Mouse (Mus musculus) stomach, embryonic 14.5 days (tissue): ENCODE measurements around the gene Guca1b. TPM values are rescaled to one million over a fixed set of nuclear protein-coding genes. Genes with fewer than 3 reads are reported as not detected.
A peak's percentile ranks its signal among the peaks of the same experiment; 100 is the strongest.

Experiments used
- ATAC-seq: fragments of 200-750 bp; cut with Nextera tagmentation; 2 replicates; pipeline ENCODE4 v1.8.0; 2017; ENCODE audit warnings: low read depth, moderate TSS enrichment; ENCODE audit not compliant: insufficient number of reproducible peaks, insufficient read depth, low FRiP score
- H3K27ac ChIP-seq: fragments of 300-500 bp; sonication (generic); 2 replicates; pipeline ENCODE4 v1.5.1; 2014; ENCODE audit warnings: mild to moderate bottlenecking, low read length, moderate library complexity, mixed read lengths
- H3K27me3 ChIP-seq: fragments of 300-500 bp; sonication (generic); 2 replicates; pipeline ENCODE4 v1.6.1; 2014; ENCODE audit warnings: low read length, control low read depth, mixed read lengths; ENCODE audit not compliant: control insufficient read depth, insufficient read depth
- H3K36me3 ChIP-seq: fragments of 300-500 bp; sonication (generic); 2 replicates; pipeline ENCODE4 v1.6.1; 2014; ENCODE audit warnings: mild to moderate bottlenecking, control low read depth, low read length, moderate library complexity, mixed read lengths; ENCODE audit not compliant: control insufficient read depth, insufficient read depth
- H3K4me1 ChIP-seq: fragments of 300-500 bp; sonication (generic); 2 replicates; pipeline ENCODE4 v1.6.1; 2014; ENCODE audit warnings: low read length, control low read depth, mixed read lengths; ENCODE audit not compliant: control insufficient read depth, insufficient read depth
- H3K4me2 ChIP-seq: fragments of 300-500 bp; sonication (generic); replicated peaks from 2 replicates; pipeline ENCODE4 v1.6.1; 2014; ENCODE audit warnings: low read depth, low read length, control low read depth
- H3K4me3 ChIP-seq: fragments of 300-500 bp; sonication (generic); 2 replicates; pipeline ENCODE4 v1.5.1; 2014; ENCODE audit warnings: low read depth, low read length, control low read depth
- H3K9ac ChIP-seq: fragments of 300-500 bp; sonication (generic); replicated peaks from 2 replicates; pipeline ENCODE4 v1.6.1; 2014; ENCODE audit warnings: low read depth, mild to moderate bottlenecking, control low read depth, low read length, moderate library complexity, mixed read lengths
- H3K9me3 ChIP-seq: fragments of 300-500 bp; sonication (generic); 2 replicates; pipeline ENCODE4 v1.6.1; 2016; ENCODE audit warnings: low read depth, low read length, control low read depth; ENCODE audit not compliant: control insufficient read depth
- WGBS: fragments of 180-500 bp; shearing (Covaris S2); extraction: QIAGEN DNeasy Blood & Tissue Kit; methylation state at CpG from one replicate; pipeline ENCODE4 v1.1.7; 2014; 5-methylcytosine and 5-hydroxymethylcytosine counted together
- polyA plus RNA-seq: library from polyadenylated mRNA; unstranded; fragments of >200 nt; fragmentation: Nextera tagmentation; extraction: Ambion mirVana; gene quantifications from 2 replicates; pipeline ENCODE4 v1.2.1, GENCODE M21; 2014

Guca1b gene
- polyA plus RNA-seq = 0.25 and 0.31 TPM in 2 replicates

DNA sequence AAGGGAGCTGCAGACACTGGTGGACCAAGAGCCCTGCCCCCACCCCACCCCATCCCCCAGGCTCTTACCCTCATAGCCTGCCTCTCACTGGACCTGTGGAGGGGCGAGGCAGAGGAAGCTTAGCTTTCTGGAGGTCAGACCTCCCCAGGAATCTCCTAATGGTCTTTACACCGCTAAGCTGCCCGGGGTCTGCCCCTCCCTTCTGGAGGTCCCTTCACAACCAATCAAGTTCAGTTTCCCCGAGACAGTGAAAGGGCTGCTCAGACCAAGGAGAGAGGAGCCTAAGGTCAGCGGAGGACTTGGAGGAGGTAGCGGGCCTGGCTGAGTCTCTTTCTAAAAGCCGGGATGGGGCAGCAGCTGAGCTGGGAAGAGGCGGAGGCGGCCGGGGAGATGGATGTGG, at the start of gene Guca1b:
Gene Guca1b, plus strand, starts transcription at position 249 of the 400 bp plus-strand sequence.
- H3K9me3 ChIP-seq = no peaks in the 10 kb centered on the region
- no peak within 1 kb of the TSS for H3K4me2 ChIP-seq
- H3K27me3 ChIP-seq = no peaks in the 10 kb centered on the region
- H3K36me3 ChIP-seq = no peaks in the 10 kb centered on the region; the same call in 1 of the 2 replicates
- no peak within 1 kb of the TSS for H3K9ac ChIP-seq
- WGBS = 28% methylated on average over 10 of the region's 10 CpGs
- no peaks in the 10 kb centered on the region for H3K4me1 ChIP-seq
- H3K27ac ChIP-seq = no peak within 1 kb of the TSS
- H3K4me3 ChIP-seq = no peak within 1 kb of the TSS
- ATAC-seq = no peak

- peaks cover 61% of the 10 kb centered on the region for H3K36me3 ChIP-seq
Observed at GRCm38 (mm10) chr17:47343121-47343520, 42.1 kb upstream of the Guca1b start.

DNA sequence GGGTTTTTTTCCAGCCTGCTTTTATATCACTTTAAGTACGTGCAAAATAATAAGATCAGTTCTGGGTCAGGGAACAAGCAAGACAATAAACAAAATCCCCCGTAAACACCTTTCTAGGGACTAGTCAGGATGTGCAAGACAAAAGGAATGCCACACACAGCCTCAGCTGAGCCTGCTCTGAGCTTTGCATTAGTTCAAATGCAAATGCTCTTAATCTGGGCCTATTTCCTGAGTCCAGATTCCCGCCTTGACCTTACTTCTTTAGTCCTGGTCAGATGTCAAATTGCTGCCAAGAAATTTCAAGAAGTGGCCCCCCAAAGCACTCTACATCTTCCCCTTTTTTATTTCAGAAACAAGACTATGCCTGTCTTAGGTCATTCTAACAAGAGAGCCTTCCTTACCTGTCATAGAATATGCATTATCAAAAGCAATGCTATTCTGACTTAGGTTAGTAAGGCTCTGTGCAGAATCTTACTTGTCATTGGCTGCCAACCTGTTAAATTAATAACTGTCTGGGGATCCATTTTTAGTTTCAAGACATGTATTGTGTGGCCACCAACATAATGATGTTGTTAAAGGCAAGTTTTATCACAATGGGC, 35.4 kb upstream of the Guca1b start:
- Histone ChIP-seq H3K27ac (no peak overlapping the region), H3K36me3 (peaks cover 70% of the 10 kb centered on the region)
- ATAC-seq = no peak

More at GRCm38 (mm10) chr17:47343121-47343520, 42.1 kb upstream of the Guca1b start:
- no peak for ATAC-seq
- no peak overlapping the region for H3K4me3 ChIP-seq
- no peak overlapping the region for H3K27ac ChIP-seq
- H3K4me2 ChIP-seq = no peak overlapping the region
- H3K9ac ChIP-seq = no peak overlapping the region
- H3K27me3 ChIP-seq = no peaks in the 10 kb centered on the region
- H3K4me1 ChIP-seq = no peaks in the 10 kb centered on the region
- peaks cover 5% of the 10 kb centered on the region; the same call in 1 of the 2 replicates for H3K9me3 ChIP-seq
- 86% methylated on average over 2 of the region's 2 CpGs for WGBS

DNA sequence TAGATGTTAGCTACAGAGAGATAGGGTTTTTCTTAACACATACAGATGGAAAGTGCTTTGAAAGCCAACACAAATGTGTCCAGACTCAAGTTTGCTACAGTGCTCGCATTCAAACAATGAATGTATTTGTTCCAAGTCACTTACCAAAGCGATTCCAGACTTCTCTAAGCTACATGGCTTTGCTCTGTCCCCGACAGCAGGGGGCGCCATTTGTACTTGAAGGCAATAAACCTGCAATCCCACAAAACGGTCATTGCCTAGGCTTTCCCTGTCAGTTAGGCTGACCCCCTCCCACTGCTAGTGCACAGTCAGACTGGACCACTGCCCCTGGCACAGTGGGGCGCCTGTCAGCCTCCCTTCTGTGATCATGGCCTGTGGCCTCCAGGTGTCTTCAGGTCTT, 25.2 kb upstream of the Guca1b start:
- H3K4me3 ChIP-seq = no peak overlapping the region
- ATAC-seq = no peak
- H3K9ac ChIP-seq = no peak overlapping the region
- H3K36me3 ChIP-seq = peaks cover 50% of the 10 kb centered on the region
- no peak overlapping the region for H3K4me2 ChIP-seq
- H3K4me1 ChIP-seq = no peaks in the 10 kb centered on the region
- H3K27ac ChIP-seq = no peak overlapping the region
- WGBS = 59% methylated on average over 6 of the region's 6 CpGs
- no peaks in the 10 kb centered on the region for H3K27me3 ChIP-seq
- H3K9me3 ChIP-seq = no peaks in the 10 kb centered on the region

More for the DNA sequence above, 35.4 kb upstream of the Guca1b start:
- Histone ChIP-seq H3K4me1 (no peaks in the 10 kb centered on the region), H3K4me3 (no peak overlapping the region), H3K4me2 (no peak overlapping the region), H3K27me3 (no peaks in the 10 kb centered on the region), H3K9ac (no peak overlapping the region), H3K9me3 (peaks cover 33% of the 10 kb centered on the region)
- WGBS = 96% methylated on average over 3 of the region's 3 CpGs

- no peaks in the 10 kb centered on the region for H3K9me3 ChIP-seq
- no peak overlapping the region for H3K4me3 ChIP-seq
- H3K27me3 ChIP-seq = no peaks in the 10 kb centered on the region
- peaks cover 36% of the 10 kb centered on the region for H3K36me3 ChIP-seq
- 86% methylated on average over 11 of the region's 11 CpGs for WGBS
- H3K27ac ChIP-seq = no peak overlapping the region
- H3K4me1 ChIP-seq = no peaks in the 10 kb centered on the region
- H3K4me2 ChIP-seq = no peak overlapping the region
- ATAC-seq = no peak
- no peak overlapping the region for H3K9ac ChIP-seq
Observed at GRCm38 (mm10) chr17:47361343-47361742, 23.9 kb upstream of the Guca1b start.

DNA sequence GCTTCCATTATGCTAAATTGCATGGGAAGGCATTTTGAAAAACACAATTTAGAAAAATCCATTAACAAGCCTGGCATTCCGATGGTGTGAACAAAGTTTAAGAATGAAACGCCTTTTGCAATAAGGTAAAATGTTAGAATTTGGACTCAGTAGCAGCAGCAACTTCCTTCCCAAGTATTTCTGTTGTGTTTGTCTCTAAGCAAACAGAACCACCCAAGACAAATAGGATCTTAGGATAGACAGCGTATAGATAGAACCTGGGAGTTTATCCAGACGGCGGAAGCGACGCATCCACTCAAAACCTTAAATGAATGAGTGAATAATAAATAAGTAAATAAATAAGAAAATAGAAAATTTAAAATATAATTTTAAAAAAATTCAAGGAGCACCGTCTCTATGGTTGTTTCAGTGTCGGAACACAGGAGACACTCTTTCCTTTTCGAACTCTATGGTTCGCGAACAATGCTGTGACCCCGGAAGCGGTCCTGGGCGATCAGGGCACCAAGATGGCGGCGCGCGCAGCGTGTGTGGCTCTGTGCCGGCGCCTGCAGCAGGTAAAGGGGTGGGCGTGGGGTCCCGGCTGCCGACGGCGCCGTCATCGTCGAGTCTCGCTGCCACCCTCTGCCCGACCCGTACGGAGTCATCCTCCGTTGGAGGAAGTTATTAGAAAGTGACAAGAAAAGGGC, 16.6 kb upstream of the Guca1b start, which contains the start of gene Mrps10:
Gene Mrps10, plus strand, starts transcription at position 487 of the 686 bp plus-strand sequence.
- Histone ChIP-seq H3K4me3 (peak within 1 kb of the TSS; percentile 83), H3K9me3 (no peaks in the 10 kb centered on the region), H3K9ac (peak within 1 kb of the TSS; percentile 58), H3K36me3 (peaks cover 11% of the 10 kb centered on the region), H3K27ac (peak within 1 kb of the TSS; percentile 33), H3K4me2 (peak within 1 kb of the TSS; percentile 85), H3K4me1 (0 out of 2 replicates have a peak, but pooled peaks cover 3% of the 10 kb centered on the region), H3K27me3 (no peaks in the 10 kb centered on the region)
- 4% methylated on average over 35 of the region's 35 CpGs for WGBS
- ATAC-seq = peak; percentile 80

- no peaks in the 10 kb centered on the region for H3K9me3 ChIP-seq
- no peaks in the 10 kb centered on the region for H3K27me3 ChIP-seq
- ATAC-seq = peak; percentile 38; the same call in 1 of the 2 replicates
- H3K4me2 ChIP-seq = peak overlapping the region; percentile 85
- H3K9ac ChIP-seq = peak overlapping the region; percentile 58
- peak overlapping the region; percentile 33 for H3K27ac ChIP-seq
- H3K36me3 ChIP-seq = peaks cover 16% of the 10 kb centered on the region
- under 1% methylated on average over 20 of the region's 20 CpGs for WGBS
- peak overlapping the region; percentile 83 for H3K4me3 ChIP-seq
- H3K4me1 ChIP-seq = 0 out of 2 replicates have a peak, but pooled peaks cover 3% of the 10 kb centered on the region
Observed at GRCm38 (mm10) chr17:47369087-47369443, 16.1 kb upstream of the Guca1b start.

DNA sequence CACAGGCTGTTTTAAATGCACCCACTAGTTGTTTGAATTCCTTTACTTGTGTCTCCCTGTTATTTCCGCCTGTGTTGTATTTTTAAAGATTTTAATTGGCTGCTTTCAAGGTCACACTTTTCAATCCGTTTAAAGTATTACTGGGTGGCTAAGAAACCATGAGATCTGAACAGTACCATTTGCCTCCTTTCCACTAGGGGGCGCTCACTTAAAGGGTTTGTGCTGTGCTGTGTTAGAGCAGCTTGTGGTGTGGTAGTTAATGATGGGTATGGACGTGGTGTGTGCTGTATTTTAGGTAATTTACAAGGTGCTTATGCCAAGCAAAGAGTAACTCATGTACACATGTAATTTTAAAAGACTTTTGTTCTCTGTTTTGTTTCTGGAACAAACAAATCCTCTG, 13.7 kb upstream of the Guca1b start:
- WGBS = 9% methylated on average over 4 of the region's 4 CpGs
- Histone ChIP-seq H3K9ac (no peak overlapping the region), H3K4me1 (0 out of 2 replicates have a peak, but pooled peaks cover 3% of the 10 kb centered on the region), H3K27me3 (no peaks in the 10 kb centered on the region), H3K4me2 (no peak overlapping the region), H3K27ac (no peak overlapping the region), H3K4me3 (no peak overlapping the region), H3K36me3 (peaks cover 39% of the 10 kb centered on the region), H3K9me3 (no peaks in the 10 kb centered on the region)
- ATAC-seq = peak; percentile 56; the same call in 1 of the 2 replicates
